ENCODE assay signal across 9 mouse cellular contexts in genomic region chr11:117314026-117314425, GRCm38 (mm10).
DNase-seq lines count a peak whose midpoint lies in the region; ATAC-seq lines count a peak whose summit lies in the region.
"Had no signal": no experiment of that assay in that cellular context is flagged by ENCODE, and none has a peak within 500 bp of the region (broad histone marks: within the 10 kb centered on the region; RNA-seq: fewer than 3 reads in every experiment).

No protein-coding gene starts in this region.

- H3K36me3 ChIP-seq in hindbrain, embryonic 11.5 days (ENCODE audit: control insufficient read depth, insufficient read depth, low read length): no peaks in the 10 kb centered on the region
- H3K36me3 ChIP-seq in hindbrain, embryonic 12.5 days: no peaks in the 10 kb centered on the region

- no peak overlapping the region for H3K4me3 ChIP-seq in hindbrain, embryonic 11.5 days (ENCODE audit: low read depth, low read length)
- no peak overlapping the region for H3K4me3 ChIP-seq in hindbrain, embryonic 12.5 days
- H3K4me3 ChIP-seq: limb, embryonic 12.5 days had no signal

- no peaks in the 10 kb centered on the region for H3K9me3 ChIP-seq in hindbrain, embryonic 11.5 days (ENCODE audit: control insufficient read depth, low read length)
- H3K9me3 ChIP-seq in hindbrain, embryonic 12.5 days (replicated peaks): no peaks in the 10 kb centered on the region
- H3K9me3 ChIP-seq: limb, embryonic 12.5 days had no signal

- H3K9ac ChIP-seq in hindbrain, embryonic 11.5 days (ENCODE audit: low read depth, low read length): no peak overlapping the region
- H3K9ac ChIP-seq in hindbrain, embryonic 12.5 days: no peak overlapping the region
- H3K9ac ChIP-seq: limb, embryonic 12.5 days had no signal

- no peak overlapping the region for H3K4me2 ChIP-seq in hindbrain, embryonic 11.5 days (replicated peaks; ENCODE audit: low read depth, low read length)
- H3K4me2 ChIP-seq in hindbrain, embryonic 12.5 days (replicated peaks): no peak overlapping the region
- H3K4me2 ChIP-seq: limb, embryonic 12.5 days had no signal

- DNase-seq in hindbrain, embryonic 11.5 days (ENCODE audit: low spot score): no peak
- DNase-seq in CD4-positive helper T cell, adult 2 months (ENCODE audit: low read depth, low spot score): peak; percentile 57
- peak; percentile 74 for DNase-seq in adrenal gland, postnatal 25 days
- DNase-seq in layer of hippocampus, postnatal 14 days (ENCODE audit: low spot score in 2 of 2): no peak
- DNase-seq in c-Kit-positive CD71-positive TER-119-positive erythroid progenitor cells, embryonic 14.5 days (ENCODE audit: low spot score): no peak

- whole genome bisulfite sequencing in hindbrain, embryonic 11.5 days: 93% methylated on average over 7 of the region's 7 CpGs
- 89% methylated on average over 7 of the region's 7 CpGs for WGBS in hindbrain, embryonic 12.5 days

- 0 out of 2 replicates have a peak overlapping the region, but pooled peaks have one; percentile 10 for H3K27ac ChIP-seq in hindbrain, embryonic 11.5 days (ENCODE audit: low read depth, low read length)
- H3K27ac ChIP-seq in hindbrain, embryonic 12.5 days: no peak overlapping the region
- H3K27ac ChIP-seq: limb, embryonic 12.5 days had no signal

- ATAC-seq in hindbrain, embryonic 11.5 days (ENCODE audit: low FRiP score): no peak
- ATAC-seq in hindbrain, embryonic 12.5 days (ENCODE audit: low FRiP score): no peak
- ATAC-seq in monocyte, adult 5-6 weeks (replicated peaks; ENCODE audit: insufficient number of reproducible peaks, low FRiP score, low TSS enrichment, poor library complexity, severe bottlenecking): peak; percentile 59
- no peak for ATAC-seq in megakaryocyte-erythroid progenitor cell, adult 5-6 weeks (replicated peaks; ENCODE audit: low FRiP score, low TSS enrichment, poor library complexity, severe bottlenecking)

- H3K4me1 ChIP-seq in hindbrain, embryonic 11.5 days (replicated peaks; ENCODE audit: control insufficient read depth, insufficient read depth, low read length): peaks cover 24% of the 10 kb centered on the region
- peaks cover 87% of the 10 kb centered on the region for H3K4me1 ChIP-seq in hindbrain, embryonic 12.5 days

- no peaks in the 10 kb centered on the region; the same call in 1 of the 2 replicates for H3K27me3 ChIP-seq in hindbrain, embryonic 11.5 days (ENCODE audit: control insufficient read depth, insufficient read depth, low read length)
- no peaks in the 10 kb centered on the region for H3K27me3 ChIP-seq in hindbrain, embryonic 12.5 days
- H3K27me3 ChIP-seq: limb, embryonic 12.5 days had no signal

Comparison
In these comparisons a context has a peak if more than half of its experiments do, and no peak if none do; other contexts are left out.
1. DNase-seq: peak in CD4-positive helper T cell, adult 2 months (single experiment) and adrenal gland, postnatal 25 days (single experiment); none in hindbrain, embryonic 11.5 days (single experiment), layer of hippocampus, postnatal 14 days (0 of 2) and c-Kit-positive CD71-positive TER-119-positive erythroid progenitor cells, embryonic 14.5 days (single experiment).